Mouse (Mus musculus): ENCODE measurements at regions not wholly inside any gene's neighbourhood (a gene's known extent, or its start where the extent isn't known, plus 50 kb on each side); places are given as distances from the start of the nearest gene placed in this dataset.

GRCm38 (mm10) chr12:92127648-92128047, 278.7 kb upstream of the Sel1l start:
- 76% methylated on average over 6 of the region's 6 CpGs for WGBS
- no peaks in the 10 kb centered on the region for H3K36me3 ChIP-seq (ENCODE audit: control insufficient read depth, insufficient read depth, low read length)
- no peak overlapping the region for H3K27ac ChIP-seq (ENCODE audit: insufficient read depth, low read depth, low read length)
- no peak for TF ChIP-seq CTCF (IDR thresholded peaks at IDR 0.05; ENCODE audit: extremely low read depth, insufficient read length, insufficient replicate concordance, low read depth, low read length)
- no peaks in the 10 kb centered on the region for H3K27me3 ChIP-seq (ENCODE audit: control insufficient read depth, insufficient read depth, low read length)
- H3K4me1 ChIP-seq (ENCODE audit: control insufficient read depth, insufficient read depth, insufficient read length, low read length) = no peaks in the 10 kb centered on the region
- H3K4me3 ChIP-seq (ENCODE audit: low read depth, low read length) = no peak overlapping the region

GRCm38 (mm10) chr12:92120164-92120815, 271.3 kb upstream of the Sel1l start:
- Histone ChIP-seq H3K27me3 (ENCODE audit: control insufficient read depth, insufficient read depth, low read length) (no peaks in the 10 kb centered on the region), H3K4me3 (ENCODE audit: low read depth, low read length) (no peak overlapping the region), H3K4me1 (ENCODE audit: control insufficient read depth, insufficient read depth, insufficient read length, low read length) (no peaks in the 10 kb centered on the region), H3K36me3 (ENCODE audit: control insufficient read depth, insufficient read depth, low read length) (no peaks in the 10 kb centered on the region), H3K27ac (ENCODE audit: insufficient read depth, low read depth, low read length) (no peak overlapping the region)
- TF ChIP-seq POLR2A (IDR thresholded peaks at IDR 0.05; ENCODE audit: low read depth, low read length) = no peak
- 67% methylated on average over 6 of the region's 6 CpGs for WGBS

GRCm38 (mm10) chr12:92109615-92110014, 260.7 kb upstream of the Sel1l start:
- Histone ChIP-seq H3K27ac (ENCODE audit: insufficient read depth, low read depth, low read length) (no peak overlapping the region), H3K27me3 (ENCODE audit: control insufficient read depth, insufficient read depth, low read length) (no peaks in the 10 kb centered on the region), H3K4me1 (ENCODE audit: control insufficient read depth, insufficient read depth, insufficient read length, low read length) (no peaks in the 10 kb centered on the region), H3K4me3 (ENCODE audit: low read depth, low read length) (no peak overlapping the region), H3K36me3 (ENCODE audit: control insufficient read depth, insufficient read depth, low read length) (no peaks in the 10 kb centered on the region)
- 53% methylated on average over 3 of the region's 3 CpGs for WGBS
- no peak for TF ChIP-seq CTCF (IDR thresholded peaks at IDR 0.05; ENCODE audit: extremely low read depth, insufficient read length, insufficient replicate concordance, low read depth, low read length)
- TF ChIP-seq POLR2A (IDR thresholded peaks at IDR 0.05; ENCODE audit: low read depth, low read length) = no peak

GRCm38 (mm10) chr12:92100080-92100479, 251.1 kb upstream of the Sel1l start:
- Histone ChIP-seq H3K36me3 (ENCODE audit: control insufficient read depth, insufficient read depth, low read length) (no peaks in the 10 kb centered on the region), H3K4me1 (ENCODE audit: control insufficient read depth, insufficient read depth, insufficient read length, low read length) (no peaks in the 10 kb centered on the region), H3K27me3 (ENCODE audit: control insufficient read depth, insufficient read depth, low read length) (no peaks in the 10 kb centered on the region), H3K27ac (ENCODE audit: insufficient read depth, low read depth, low read length) (no peak overlapping the region), H3K4me3 (ENCODE audit: low read depth, low read length) (no peak overlapping the region)
- TF ChIP-seq POLR2A (IDR thresholded peaks at IDR 0.05; ENCODE audit: low read depth, low read length) (no peak), CTCF (IDR thresholded peaks at IDR 0.05; ENCODE audit: extremely low read depth, insufficient read length, insufficient replicate concordance, low read depth, low read length) (no peak)
- 80% methylated on average over 4 of the region's 4 CpGs for WGBS

- no peaks in the 10 kb centered on the region for H3K4me1 ChIP-seq (ENCODE audit: control insufficient read depth, insufficient read depth, insufficient read length, low read length)
- 69% methylated on average over 10 of the region's 10 CpGs for WGBS
- no peak overlapping the region for H3K27ac ChIP-seq (ENCODE audit: insufficient read depth, low read depth, low read length)
- no peaks in the 10 kb centered on the region for H3K27me3 ChIP-seq (ENCODE audit: control insufficient read depth, insufficient read depth, low read length)
- no peak overlapping the region for H3K4me3 ChIP-seq (ENCODE audit: low read depth, low read length)
- no peaks in the 10 kb centered on the region for H3K36me3 ChIP-seq (ENCODE audit: control insufficient read depth, insufficient read depth, low read length)
- TF ChIP-seq POLR2A (IDR thresholded peaks at IDR 0.05; ENCODE audit: low read depth, low read length) = no peak
- TF ChIP-seq CTCF (IDR thresholded peaks at IDR 0.05; ENCODE audit: extremely low read depth, insufficient read length, insufficient replicate concordance, low read depth, low read length) = no peak
Observed at GRCm38 (mm10) chr12:92092794-92093365, 243.9 kb upstream of the Sel1l start.

GRCm38 (mm10) chr12:92073209-92073608, 224.3 kb upstream of the Sel1l start:
- Histone ChIP-seq H3K4me1 (ENCODE audit: control insufficient read depth, insufficient read depth, insufficient read length, low read length) (no peaks in the 10 kb centered on the region), H3K4me3 (ENCODE audit: low read depth, low read length) (no peak overlapping the region), H3K27ac (ENCODE audit: insufficient read depth, low read depth, low read length) (no peak overlapping the region), H3K27me3 (ENCODE audit: control insufficient read depth, insufficient read depth, low read length) (no peaks in the 10 kb centered on the region), H3K36me3 (ENCODE audit: control insufficient read depth, insufficient read depth, low read length) (no peaks in the 10 kb centered on the region)
- WGBS = 81% methylated on average over 10 of the region's 10 CpGs
- TF ChIP-seq CTCF (IDR thresholded peaks at IDR 0.05; ENCODE audit: extremely low read depth, insufficient read length, insufficient replicate concordance, low read depth, low read length) = no peak

GRCm38 (mm10) chr12:92062731-92063130, 213.8 kb upstream of the Sel1l start:
- TF ChIP-seq POLR2A (IDR thresholded peaks at IDR 0.05; ENCODE audit: low read depth, low read length) (no peak), CTCF (IDR thresholded peaks at IDR 0.05; ENCODE audit: extremely low read depth, insufficient read length, insufficient replicate concordance, low read depth, low read length) (no peak)
- no peak overlapping the region for H3K4me3 ChIP-seq (ENCODE audit: low read depth, low read length)
- H3K4me1 ChIP-seq (ENCODE audit: control insufficient read depth, insufficient read depth, insufficient read length, low read length) = no peaks in the 10 kb centered on the region
- H3K27me3 ChIP-seq (ENCODE audit: control insufficient read depth, insufficient read depth, low read length) = no peaks in the 10 kb centered on the region
- no peak overlapping the region for H3K27ac ChIP-seq (ENCODE audit: insufficient read depth, low read depth, low read length)
- 77% methylated on average over 4 of the region's 4 CpGs for WGBS
- no peaks in the 10 kb centered on the region for H3K36me3 ChIP-seq (ENCODE audit: control insufficient read depth, insufficient read depth, low read length)
